Mouse (Mus musculus) stomach, postnatal 0 days (tissue): ENCODE measurements at regions not wholly inside any gene's neighbourhood (a gene's known extent, or its start where the extent isn't known, plus 50 kb on each side); places are given as distances from the start of the nearest gene placed in this dataset.

Experiments used
- CTCF ChIP-seq: IDR thresholded peaks from 2 replicates; pipeline ENCODE4 v1.5.1; 2016; ENCODE audit warnings: antibody characterized with exemption, low read depth, mild to moderate bottlenecking, moderate library complexity
- EP300 ChIP-seq: optimal IDR thresholded peaks from 2 replicates; pipeline ENCODE3; 2016; ENCODE audit warnings: antibody characterized with exemption

- TF ChIP-seq EP300: no peak
- no peak for TF ChIP-seq CTCF
These were observed 159.8 kb upstream of the Vrk2 start for GRCm38 (mm10) chr11:26753616-26754015.
